Mouse (Mus musculus) induced T-regulatory cell, adult 2 months (primary cell): ENCODE data around the gene Hnrnpul1.
"Not testable (repeated sequence)": the region's sequence is repeated elsewhere in the genome, so short reads cannot be mapped to it uniquely, and the experiment has no call there.

Experiments
- DNase-seq: peaks from one replicate; pipeline ENCODE4 v3.0.0-alpha.2; 2012; ENCODE audit warnings: low read depth

Hnrnpul1 gene

GRCm38 (mm10) chr7:25754738-25755467 lies at the start of gene Hnrnpul1:
Gene Hnrnpul1 (minus strand): TSS chr7:25754757.
- DNase-seq, result peak; percentile 100

- DNase-seq, result no peak
Measured at GRCm38 (mm10) chr7:25803460-25803859, 48.9 kb upstream of the Hnrnpul1 start.

DNA sequence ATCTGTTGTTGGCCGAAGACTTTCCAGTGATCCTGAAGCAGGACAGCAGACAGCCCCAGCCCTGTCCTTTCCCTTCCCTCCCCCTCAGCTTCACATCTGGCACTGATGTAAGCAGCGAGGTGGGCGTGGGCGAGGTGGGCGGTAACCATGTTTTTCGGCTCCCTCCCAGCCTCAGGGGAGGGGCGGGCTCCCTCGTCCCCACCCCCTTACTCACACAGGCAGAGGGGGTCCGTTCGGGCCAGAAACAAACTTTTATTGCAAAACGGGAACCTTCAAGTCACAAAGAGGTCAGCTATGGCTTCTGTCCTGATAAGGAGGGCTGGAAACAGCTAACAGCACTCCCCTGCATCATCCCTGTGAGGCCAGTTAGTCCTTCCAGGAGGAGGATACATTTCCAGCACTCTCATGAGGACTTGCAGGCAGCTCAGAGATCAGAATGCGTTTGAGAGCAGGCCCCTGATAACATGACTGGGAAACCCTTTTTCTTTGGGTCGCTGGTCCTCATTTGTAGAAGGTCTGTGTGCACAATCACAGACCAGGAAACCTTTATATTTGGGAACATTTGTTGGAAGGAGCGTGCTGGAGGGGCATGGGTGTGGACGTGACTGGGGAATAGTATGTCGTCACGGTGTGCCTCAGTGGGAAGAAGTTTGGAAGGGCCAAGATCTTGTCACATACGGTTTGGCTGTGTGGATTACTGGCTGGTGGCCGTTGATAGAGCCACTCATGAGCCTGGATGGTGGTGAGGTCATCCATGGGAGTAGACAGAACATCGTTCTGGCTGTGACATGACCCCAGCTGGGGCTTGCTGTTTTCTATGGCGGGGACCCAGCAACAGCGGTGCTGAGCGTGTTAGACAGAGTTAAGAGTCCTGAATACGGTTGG lies 47.9 kb upstream of the Hnrnpul1 start:
- no peak for DNase-seq

DNA sequence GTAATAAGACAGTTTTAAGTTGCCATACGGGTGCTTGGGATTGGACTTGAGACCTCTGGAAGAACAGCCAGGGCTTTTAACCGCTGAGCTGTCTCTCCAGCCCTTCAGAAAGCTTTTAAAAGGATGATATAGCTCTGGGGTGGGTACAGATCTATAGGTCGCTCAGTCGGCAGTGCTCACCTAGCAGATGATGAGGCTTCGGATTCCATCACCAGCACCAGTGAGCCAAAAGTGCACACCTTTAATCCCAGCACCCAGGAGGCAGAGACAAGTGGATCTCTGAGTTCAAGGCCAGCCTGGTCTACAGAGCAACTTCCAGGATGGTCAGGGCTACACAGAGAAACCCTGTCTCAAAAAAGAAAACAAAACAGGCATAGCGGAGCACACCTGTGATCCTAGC lies 46.5 kb upstream of the Hnrnpul1 start:
- DNase-seq, result no peak

DNA sequence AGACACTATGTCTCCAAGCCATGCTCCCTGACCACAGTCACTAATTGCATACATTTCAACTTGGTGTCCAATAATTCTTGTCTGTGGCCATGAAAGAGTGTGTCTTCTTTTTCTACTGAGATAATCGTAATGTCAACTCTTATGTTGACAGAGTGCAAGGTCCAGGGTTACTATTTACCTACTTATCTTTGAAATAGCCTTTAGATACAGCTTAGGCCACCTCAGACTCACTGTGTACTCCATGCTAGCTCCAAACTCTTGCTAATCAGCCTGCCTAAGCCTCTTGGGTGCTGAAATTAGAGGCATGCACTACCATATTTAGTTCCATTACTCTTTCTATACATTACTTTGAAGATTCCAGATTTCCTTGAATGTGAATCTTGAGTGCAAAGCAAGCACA lies 44.8 kb upstream of the Hnrnpul1 start:
- no peak for DNase-seq

GRCm38 (mm10) chr7:25798540-25798939 lies 44.0 kb upstream of the Hnrnpul1 start:
- peak; percentile 31 for DNase-seq

DNA sequence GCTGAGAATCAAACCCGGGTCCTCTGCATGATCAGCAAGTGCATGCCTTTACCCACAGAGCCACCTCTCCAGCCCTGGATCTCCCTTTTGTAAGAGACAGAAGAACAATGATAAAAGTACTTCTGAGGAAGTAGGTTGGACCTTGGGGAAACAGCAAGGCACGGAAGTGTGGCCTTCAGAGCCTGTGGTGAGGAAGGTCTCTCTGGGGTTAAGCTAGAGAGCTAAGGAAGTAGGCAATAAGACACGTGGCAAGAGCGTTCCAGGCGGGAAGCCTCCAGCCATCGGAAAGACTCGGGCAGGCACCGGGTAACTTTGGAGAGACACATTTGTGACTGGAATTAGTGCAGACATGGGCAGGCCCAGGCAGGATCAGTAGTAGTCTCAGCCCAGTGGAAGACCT lies 40.2 kb upstream of the Hnrnpul1 start:
- no peak for DNase-seq

GRCm38 (mm10) chr7:25793679-25794078 lies 39.1 kb upstream of the Hnrnpul1 start:
- DNase-seq, result peak; percentile 56

GRCm38 (mm10) chr7:25792966-25793365 lies 38.4 kb upstream of the Hnrnpul1 start:
- DNase-seq, result not testable (repeated sequence)

- DNase-seq, result no peak
Measured at GRCm38 (mm10) chr7:25790615-25791014, 36.1 kb upstream of the Hnrnpul1 start.

DNA sequence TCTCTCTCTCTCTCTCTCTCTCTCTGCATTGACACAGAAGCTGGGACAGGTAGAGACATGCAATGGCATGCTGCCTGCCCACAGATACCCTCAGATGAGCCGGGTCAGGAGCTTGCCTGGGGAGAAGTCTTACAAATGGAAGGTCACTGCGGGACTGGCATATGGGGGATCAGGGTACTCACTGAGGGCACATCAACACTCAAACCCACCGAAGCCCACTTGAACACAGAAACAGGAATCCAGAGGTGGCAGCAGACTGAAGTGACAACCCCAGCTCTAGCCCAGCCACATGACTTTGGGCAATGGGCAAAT lies 34.5 kb upstream of the Hnrnpul1 start:
- DNase-seq, result no peak

GRCm38 (mm10) chr7:25788220-25789128 lies 33.9 kb upstream of the Hnrnpul1 start, which contains the start of gene Axl:
Gene Axl (minus strand): TSS chr7:25788705.
- peak; percentile 32 for DNase-seq

DNA sequence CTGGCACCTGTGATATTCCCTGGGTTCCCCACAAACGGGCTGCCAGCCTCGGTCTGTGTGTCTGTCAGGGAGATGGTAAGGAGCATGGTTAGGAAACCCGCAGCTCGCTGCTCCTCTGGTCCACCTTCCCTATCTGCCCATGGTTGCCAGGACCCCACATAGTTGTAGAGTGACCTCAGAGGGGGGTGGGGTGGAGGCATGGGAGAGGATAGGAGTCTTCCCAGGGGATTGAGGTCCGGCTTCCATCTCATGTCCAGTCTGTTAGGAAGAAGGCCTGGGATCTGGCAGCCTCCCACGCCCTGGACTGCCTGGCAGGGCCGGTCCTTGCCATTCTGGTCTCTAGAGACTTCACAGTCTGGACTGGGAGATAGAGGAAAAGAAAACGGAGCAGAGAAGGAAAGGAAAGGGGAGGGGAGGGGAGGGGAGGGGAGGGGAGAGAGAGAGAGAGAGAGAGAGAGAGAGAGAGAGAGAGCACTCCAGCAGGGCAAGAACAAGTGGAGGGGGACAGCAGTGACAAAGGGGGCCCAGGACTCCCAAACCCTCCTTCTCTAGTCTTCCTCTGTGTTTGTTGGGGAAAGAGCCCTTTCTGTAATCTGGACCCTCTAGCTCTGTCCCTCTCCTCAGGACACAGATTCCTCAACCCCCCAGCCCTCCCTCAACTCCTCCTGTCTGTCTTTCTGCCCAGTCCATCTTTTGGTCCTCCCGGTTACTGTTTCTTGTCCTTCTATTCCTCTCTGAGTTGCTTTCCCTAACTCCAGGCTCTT lies 33.1 kb upstream of the Hnrnpul1 start:
- DNase-seq, result peak; percentile 16

DNA sequence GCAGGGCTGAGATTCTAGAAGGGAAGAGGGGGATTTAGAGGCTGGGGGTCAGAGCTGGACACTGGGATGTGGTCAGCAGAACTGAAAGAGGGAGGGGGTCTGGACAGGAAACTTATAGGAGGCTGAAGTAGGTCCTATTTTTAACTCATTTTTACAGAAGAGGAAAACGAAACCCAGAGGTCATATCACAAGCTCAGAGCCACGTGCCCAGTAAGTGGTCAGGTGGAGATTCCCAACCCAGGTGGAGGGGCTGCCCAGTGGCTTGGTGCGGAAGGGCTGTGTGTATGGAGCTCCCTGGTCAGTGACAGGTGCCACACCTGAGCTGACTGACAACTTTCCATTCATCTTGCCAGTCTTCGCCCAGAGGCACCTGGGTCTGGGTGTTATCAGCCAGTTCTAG lies 32.4 kb upstream of the Hnrnpul1 start:
- peak; percentile 21 for DNase-seq

DNA sequence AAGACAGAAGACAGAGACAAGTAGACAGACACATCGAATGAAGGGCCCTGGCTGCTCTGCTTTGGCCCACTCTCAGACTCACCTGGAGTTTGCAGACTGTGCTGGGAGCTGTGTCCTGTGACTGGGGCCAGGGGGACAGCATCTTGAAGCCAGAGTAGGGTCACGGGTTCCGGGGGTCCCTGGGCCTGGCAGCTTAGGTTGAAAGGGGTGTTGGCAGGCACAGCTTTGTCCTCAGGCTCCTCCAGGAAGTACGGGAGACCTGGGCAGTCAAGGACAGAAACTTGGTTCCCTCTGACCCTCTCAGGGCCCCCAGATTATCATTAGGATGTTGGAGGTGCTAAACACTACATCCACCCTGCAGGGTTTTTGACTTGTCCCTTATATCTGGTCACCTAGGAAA lies 31.2 kb upstream of the Hnrnpul1 start:
- no peak for DNase-seq

DNA sequence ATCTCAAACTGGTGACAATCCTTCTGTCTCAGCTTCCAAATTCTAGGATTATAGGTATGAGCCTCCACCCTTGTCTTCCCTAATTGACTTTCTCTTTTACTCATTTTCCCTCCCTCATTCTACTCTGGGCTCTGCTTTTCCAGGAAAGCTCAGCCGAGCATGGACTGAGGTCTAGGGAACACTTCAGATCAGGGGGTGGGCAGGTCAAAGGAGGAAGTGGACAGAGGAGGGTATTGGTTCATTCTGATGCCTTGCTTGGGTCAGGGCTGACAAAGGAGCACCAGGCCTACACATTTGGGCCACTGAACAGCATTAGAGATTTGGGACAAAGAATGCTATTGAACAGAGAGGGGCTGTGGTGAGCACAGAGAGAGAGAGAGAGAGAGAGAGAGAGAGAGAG lies 30.3 kb upstream of the Hnrnpul1 start:
- no peak for DNase-seq

DNA sequence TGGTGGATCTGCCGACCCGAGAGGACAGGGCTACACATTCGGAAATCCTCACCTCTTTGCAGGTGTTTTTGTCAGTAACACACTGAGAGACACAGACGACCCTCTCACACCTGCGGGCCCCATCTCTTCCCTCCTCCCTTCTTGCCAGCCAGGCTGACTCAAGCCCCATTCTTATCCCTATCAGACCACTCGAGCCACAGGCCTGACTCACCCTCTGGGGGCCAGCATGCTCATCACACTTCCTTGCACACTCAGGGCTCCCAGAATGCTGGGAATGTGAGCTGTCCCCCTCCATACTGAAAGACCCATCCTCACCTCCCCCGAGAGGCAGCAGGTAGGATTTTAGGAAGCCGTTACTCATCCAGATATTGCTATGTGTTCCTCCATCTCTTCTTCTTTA lies 29.2 kb upstream of the Hnrnpul1 start:
- DNase-seq, result no peak

- peak; percentile 63 for DNase-seq
Measured at GRCm38 (mm10) chr7:25782744-25783143, 28.2 kb upstream of the Hnrnpul1 start.

DNA sequence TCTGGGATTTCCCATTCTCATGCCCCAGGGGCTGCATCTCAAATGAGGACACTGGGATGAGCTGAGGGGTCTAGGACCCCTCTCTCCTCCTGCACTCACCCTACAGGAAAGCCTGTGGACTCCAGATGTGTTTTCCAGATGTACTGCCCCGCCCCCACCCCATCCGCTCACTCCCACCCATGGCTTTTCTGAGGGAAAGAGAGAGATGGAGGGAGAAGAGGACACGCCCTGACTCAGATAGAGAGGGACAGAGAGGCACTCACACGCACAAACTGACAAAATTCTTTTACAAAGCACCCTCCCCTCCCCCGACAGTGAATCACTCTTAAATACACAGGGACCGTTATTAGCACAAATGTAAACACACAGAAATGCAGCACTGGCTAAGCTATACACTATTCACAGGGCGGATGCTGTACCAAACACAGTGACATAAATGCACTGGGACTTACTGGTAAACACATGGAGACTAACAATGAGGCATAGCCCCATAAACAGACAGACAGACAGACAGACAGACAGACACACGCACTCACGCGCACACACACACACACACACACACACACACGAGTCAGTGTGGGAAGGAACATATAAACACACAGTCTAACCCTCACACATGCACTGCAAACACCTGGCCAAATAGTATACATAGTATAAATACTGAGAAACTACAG lies 27.5 kb upstream of the Hnrnpul1 start:
- peak; percentile 77 for DNase-seq

DNA sequence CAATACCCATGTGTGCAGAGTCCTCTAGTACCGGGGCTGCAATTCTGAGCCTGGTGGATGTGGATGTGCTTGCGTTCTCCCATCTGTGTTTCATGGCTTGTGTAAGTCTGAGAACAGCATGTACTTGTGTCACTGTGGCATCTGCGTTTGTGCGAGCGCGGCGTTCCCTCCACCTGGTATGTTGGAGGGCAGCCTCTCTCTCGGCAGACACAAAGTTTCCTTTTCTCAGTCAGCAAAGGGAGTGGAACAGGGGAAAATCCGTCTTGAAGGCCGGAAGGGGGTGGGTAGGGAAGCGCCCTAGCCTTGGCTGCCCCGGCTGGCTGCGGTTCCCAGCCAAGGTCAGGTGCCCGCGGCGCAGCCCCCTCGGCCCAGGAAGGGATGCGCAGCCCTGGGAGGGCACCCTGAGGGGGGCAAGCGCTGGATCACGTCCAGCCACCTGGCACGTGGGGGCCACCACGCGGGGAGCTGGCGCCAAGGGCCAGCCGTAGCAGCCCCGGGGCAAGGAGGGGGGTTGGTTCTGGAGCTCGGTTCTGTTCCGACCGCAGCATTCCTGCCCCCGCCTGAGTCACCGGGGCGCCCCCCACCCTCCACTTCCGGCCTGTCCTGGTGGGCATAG lies 26.9 kb upstream of the Hnrnpul1 start:
- DNase-seq, result peak; percentile 84
